Mouse (Mus musculus) MEL (cell line): ENCODE measurements around the gene Kcnd3. TPM values are rescaled to one million over a fixed set of nuclear protein-coding genes. Genes with fewer than 3 reads are reported as not detected.

ENCODE experiments used
- DNase-seq: peaks from one replicate; pipeline ENCODE4 v3.0.0; 2011; ENCODE audit warnings: low read depth, low spot score
- H3K27ac ChIP-seq: 2 replicates; pipeline ENCODE4 v1.5.1; 2012; ENCODE audit warnings: low read depth, mild to moderate bottlenecking, control low read depth, low read length, moderate library complexity; ENCODE audit not compliant: control insufficient read depth
- H3K27me3 ChIP-seq, 2 experiments: fragments of 150-350 bp in 1 of 2; sonication (generic) in 1 of 2; 2 replicates each; pipeline ENCODE4 v1.6.1; 2012; ENCODE audit warnings: low read length in 2 of 2, mild to moderate bottlenecking in 2 of 2, improper control_type of control experiment in 1 of 2, moderate library complexity in 1 of 2; ENCODE audit not compliant: insufficient read depth in 2 of 2, control insufficient read depth in 1 of 2
- H3K36me3 ChIP-seq, 2 experiments: 2 replicates each; pipeline ENCODE4 v1.6.1; 2012 to 2014; ENCODE audit warnings: low read length in 2 of 2, improper control_type of control experiment in 1 of 2, inconsistent platforms in 1 of 2, mild to moderate bottlenecking in 1 of 2; ENCODE audit not compliant: insufficient read depth in 2 of 2, control insufficient read depth in 1 of 2
- H3K4me1 ChIP-seq, 2 experiments: fragments of 150-350 bp in 1 of 2; sonication (generic) in 1 of 2; 2 replicates each; pipeline ENCODE4 v1.6.1; 2012; ENCODE audit warnings: low read length in 2 of 2, improper control_type of control experiment in 1 of 2, mild to moderate bottlenecking in 1 of 2; ENCODE audit not compliant: insufficient read depth in 2 of 2, control insufficient read depth in 1 of 2
- H3K4me3 ChIP-seq, 2 experiments: fragments of 150-350 bp in 1 of 2; sonication (generic) in 1 of 2; 2 replicates each; pipeline ENCODE4 v1.5.1; 2012; ENCODE audit warnings: low read depth in 2 of 2, low read length in 2 of 2, mild to moderate bottlenecking in 2 of 2, moderate library complexity in 2 of 2, control low read depth in 1 of 2, improper control_type of control experiment in 1 of 2; ENCODE audit not compliant: control insufficient read depth in 1 of 2, insufficient read depth in 1 of 2
- H3K79me2 ChIP-seq: 2 replicates; pipeline ENCODE4 v1.6.1; 2012; ENCODE audit warnings: mild to moderate bottlenecking, low read length, moderate library complexity; ENCODE audit not compliant: control insufficient read depth, poor library complexity, insufficient read depth
- H3K9ac ChIP-seq: 2 replicates; pipeline ENCODE4 v1.6.1; 2012; ENCODE audit warnings: low read depth, mild to moderate bottlenecking, control low read depth, low read length, moderate library complexity; ENCODE audit not compliant: control insufficient read depth, poor library complexity, severe bottlenecking
- H3K9me3 ChIP-seq: fragments of 150-350 bp; sonication (generic); replicated peaks from 2 replicates; pipeline ENCODE4 v1.6.1; 2012; ENCODE audit warnings: mild to moderate bottlenecking, low read length, improper control_type of control experiment, moderate library complexity; ENCODE audit not compliant: insufficient read depth
- BHLHE40 ChIP-seq: IDR thresholded peaks from 2 replicates; pipeline ENCODE4 v1.6.1; 2012; ENCODE audit warnings: low read depth, mild to moderate bottlenecking, inconsistent platforms, low read length, improper control_type of control experiment, borderline replicate concordance
- CHD2 ChIP-seq: IDR thresholded peaks from 2 replicates; pipeline ENCODE4 v1.6.1; 2011; ENCODE audit warnings: low read length, improper control_type of control experiment
- E2F4 ChIP-seq: IDR thresholded peaks from 2 replicates; pipeline ENCODE4 v1.6.1; 2011; ENCODE audit warnings: low read depth, low read length, improper control_type of control experiment, borderline replicate concordance
- ELF1 ChIP-seq: IDR thresholded peaks from 2 replicates; pipeline ENCODE4 v1.6.1; 2014; ENCODE audit warnings: low read depth, mild to moderate bottlenecking, inconsistent platforms, low read length, improper control_type of control experiment, moderate library complexity
- EP300 ChIP-seq, 2 experiments: IDR thresholded peaks; 2 replicates each; pipeline ENCODE4 v1.6.1; 2011; ENCODE audit warnings: improper control_type of control experiment in 2 of 2, low read length in 2 of 2, low read depth in 1 of 2, mild to moderate bottlenecking in 1 of 2
- GABPA ChIP-seq: IDR thresholded peaks from 2 replicates; pipeline ENCODE4 v1.6.1; 2012; ENCODE audit warnings: low read depth, mild to moderate bottlenecking, inconsistent platforms, low read length, improper control_type of control experiment, moderate library complexity
- GATA1 ChIP-seq: IDR thresholded peaks from 2 replicates; pipeline ENCODE4 v1.6.1; 2011; ENCODE audit warnings: low read depth, low read length, improper control_type of control experiment
- HCFC1 ChIP-seq: IDR thresholded peaks from 2 replicates; pipeline ENCODE4 v1.6.1; 2012; ENCODE audit warnings: low read depth, mild to moderate bottlenecking, inconsistent platforms, low read length, improper control_type of control experiment, moderate library complexity
- KAT2A ChIP-seq: conservative IDR thresholded peaks from 2 replicates; pipeline ENCODE4 v1.6.1; 2012; ENCODE audit warnings: low read depth, low read length, improper control_type of control experiment, inconsistent platforms
- MAX ChIP-seq: IDR thresholded peaks from 2 replicates; pipeline ENCODE4 v1.6.1; 2011; ENCODE audit warnings: low read length, improper control_type of control experiment
- MEF2A ChIP-seq: IDR thresholded peaks from 2 replicates; pipeline ENCODE4 v1.6.1; 2014; ENCODE audit warnings: low read depth, mild to moderate bottlenecking, inconsistent platforms, low read length, improper control_type of control experiment; ENCODE audit not compliant: poor library complexity, insufficient replicate concordance, severe bottlenecking; ENCODE audit errors: extremely low read depth
- NRF1 ChIP-seq: IDR thresholded peaks from 2 replicates; pipeline ENCODE4 v1.6.1; 2014; ENCODE audit warnings: low read depth, mild to moderate bottlenecking, inconsistent platforms, low read length, improper control_type of control experiment, moderate library complexity; ENCODE audit not compliant: poor library complexity, insufficient read depth, severe bottlenecking
- POLR2AphosphoS2 ChIP-seq: IDR thresholded peaks from 2 replicates; pipeline ENCODE4 v1.6.1; 2011; ENCODE audit warnings: low read length, improper control_type of control experiment
- POLR2AphosphoS5 ChIP-seq: IDR thresholded peaks from 2 replicates; pipeline ENCODE4 v1.6.1; 2012; ENCODE audit warnings: low read depth, borderline replicate concordance, mild to moderate bottlenecking, inconsistent platforms, low read length, moderate library complexity, mixed read lengths
- RAD21 ChIP-seq: IDR thresholded peaks from 2 replicates; pipeline ENCODE4 v1.6.1; 2011; ENCODE audit warnings: mild to moderate bottlenecking, low read depth, low read length, improper control_type of control experiment
- SIN3A ChIP-seq: IDR thresholded peaks from 2 replicates; pipeline ENCODE4 v1.6.1; 2012; ENCODE audit warnings: low read length, improper control_type of control experiment, inconsistent platforms
- TBP ChIP-seq: IDR thresholded peaks from 2 replicates; pipeline ENCODE4 v1.8.0; 2011; ENCODE audit warnings: low read depth, low read length, improper control_type of control experiment
- UBTF ChIP-seq: IDR thresholded peaks from 2 replicates; pipeline ENCODE4 v1.6.1; 2012; ENCODE audit warnings: low read depth, mild to moderate bottlenecking, inconsistent platforms, low read length, improper control_type of control experiment, moderate library complexity, borderline replicate concordance; ENCODE audit not compliant: insufficient read depth
- USF1 ChIP-seq: IDR thresholded peaks from 2 replicates; pipeline ENCODE4 v1.6.1; 2014; ENCODE audit warnings: low read depth, mild to moderate bottlenecking, inconsistent platforms, low read length, improper control_type of control experiment, moderate library complexity
- ZKSCAN1 ChIP-seq: IDR thresholded peaks from 2 replicates; pipeline ENCODE4 v1.6.1; 2012; ENCODE audit warnings: low read depth, mild to moderate bottlenecking, inconsistent platforms, low read length, improper control_type of control experiment, moderate library complexity
- ZMIZ1 ChIP-seq: IDR thresholded peaks from 2 replicates; pipeline ENCODE4 v1.6.1; 2012; ENCODE audit warnings: low read depth, mild to moderate bottlenecking, inconsistent platforms, low read length, improper control_type of control experiment, moderate library complexity
- polyA plus RNA-seq, 2 experiments: library from polyadenylated mRNA; stranded (reverse) in 1 of 2; unstranded in 1 of 2; fragments of >175 nt in 1 of 2; fragments of >200 nt in 1 of 2; gene quantifications; 2 replicates each; pipeline versions ENCODE4 v1.2.1 to v1.2.4; 2012; ENCODE audit warnings: low replicate concordance in 2 of 2, low read depth in 1 of 2; ENCODE audit not compliant: insufficient read length in 2 of 2, insufficient read depth in 1 of 2, missing spikeins in 1 of 2
- total RNA-seq: library from RNA; depleted of rRNA; stranded (reverse); fragments of 300-350 nt; gene quantifications from 2 replicates; pipeline ENCODE4 v1.2.3, GENCODE M21; 2012

Kcnd3 gene
- total and polyA plus RNA-seq, 3 experiments, result 0.01 TPM; not detected in 2

DNA sequence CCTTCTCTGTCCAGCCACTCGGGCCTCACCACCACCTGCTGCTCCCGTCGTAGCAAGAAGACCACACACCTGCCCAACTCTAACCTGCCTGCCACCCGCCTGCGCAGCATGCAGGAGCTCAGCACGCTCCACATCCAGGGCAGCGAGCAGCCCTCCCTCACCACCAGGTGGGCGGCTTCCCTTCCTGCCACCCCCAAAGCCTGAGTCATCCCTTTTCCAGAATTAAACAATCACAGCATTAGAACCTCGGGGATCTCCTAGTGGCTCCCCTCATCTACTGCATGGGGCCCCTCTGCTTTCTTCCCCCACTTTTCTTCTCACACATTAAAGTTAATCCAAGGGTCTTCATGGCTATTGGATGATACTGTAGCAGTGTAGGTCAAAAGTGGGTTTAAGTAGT, 216.0 kb downstream of the Kcnd3 start:
- Histone ChIP-seq H3K36me3 (peaks cover 0 to 3% of the 10 kb centered on the region in 2 experiments; a peak in 1 of 4 replicates), H3K27me3 (no peaks in the 10 kb centered on the region), H3K9me3 (no peaks in the 10 kb centered on the region), H3K9ac (no peak overlapping the region), H3K79me2 (no peaks in the 10 kb centered on the region), H3K4me3 (no peak overlapping the region), H3K4me1 (0 out of 4 replicates have a peak, but pooled peaks cover 0 to 4% of the 10 kb centered on the region in 2 experiments), H3K27ac (no peak overlapping the region)
- no peak for DNase-seq
- TF ChIP-seq ZKSCAN1 (no peak), UBTF (no peak), KAT2A (no peak), RAD21 (no peak), HCFC1 (no peak), MAX (no peak), SIN3A (no peak), MEF2A (no peak), POLR2AphosphoS5 (no peak), GATA1 (no peak), NRF1 (no peak), EP300 (IDR thresholded peaks at IDR 0.05; ENCODE audit: low read depth in 1 of 2, low read length in 2 of 2) (no peak), USF1 (no peak), BHLHE40 (no peak), CHD2 (no peak), TBP (no peak), POLR2AphosphoS2 (no peak)

DNA sequence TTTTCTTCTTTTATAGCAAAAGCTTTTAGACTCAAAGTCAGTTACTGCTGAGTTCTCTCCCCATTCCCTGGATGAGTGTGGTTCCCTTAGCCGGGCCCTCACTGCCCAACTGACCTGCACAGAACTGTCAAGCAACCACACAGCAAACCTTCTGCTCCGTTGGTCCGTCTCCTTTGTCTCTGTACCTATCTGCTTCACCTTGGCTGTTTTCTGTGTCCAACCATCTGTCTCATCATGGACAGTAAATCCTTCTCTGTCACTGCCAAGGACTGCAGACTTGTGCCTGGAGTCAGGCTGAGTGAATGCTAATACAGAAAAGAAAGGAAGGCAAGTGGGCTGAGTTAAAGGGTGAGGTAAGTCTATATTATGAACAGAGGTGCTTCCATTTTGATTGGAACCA, 217.6 kb downstream of the Kcnd3 start:
- Histone ChIP-seq H3K27me3 (no peaks in the 10 kb centered on the region), H3K79me2 (no peaks in the 10 kb centered on the region), H3K27ac (no peak overlapping the region), H3K36me3 (peaks cover 0 to 3% of the 10 kb centered on the region in 2 experiments; a peak in 1 of 4 replicates), H3K9me3 (no peaks in the 10 kb centered on the region), H3K4me3 (no peak overlapping the region), H3K9ac (no peak overlapping the region), H3K4me1 (0 out of 4 replicates have a peak, but pooled peaks cover 0 to 4% of the 10 kb centered on the region in 2 experiments)
- no peak for DNase-seq
- TF ChIP-seq ZMIZ1 (no peak), BHLHE40 (no peak), ELF1 (no peak), KAT2A (no peak), GATA1 (no peak), POLR2AphosphoS2 (no peak), E2F4 (no peak), GABPA (no peak)
